Mouse (Mus musculus) c-Kit-positive CD71-negative TER-119-negative erythroid progenitor cells, embryonic 14.5 days (primary cell): ENCODE results near the gene Slc25a39.
A peak's percentile ranks its signal among the peaks of the same experiment; 100 is the strongest.

Experiments used
- DNase-seq: peaks from one replicate; pipeline ENCODE4 v3.0.0-alpha.2; 2013; ENCODE audit warnings: low read depth

Slc25a39 gene

GRCm38 (mm10) chr11:102436471-102436790 is 28.7 kb upstream of the Slc25a39 start:
- no peak for DNase-seq

GRCm38 (mm10) chr11:102435754-102436470 is 28.2 kb upstream of the Slc25a39 start:
- DNase-seq = no peak

- DNase-seq = no peak
Observed at GRCm38 (mm10) chr11:102434816-102435705, 27.3 kb upstream of the Slc25a39 start.

- DNase-seq = peak; percentile 89
Observed at GRCm38 (mm10) chr11:102434406-102434805, 26.7 kb upstream of the Slc25a39 start.

GRCm38 (mm10) chr11:102433866-102434265 is 26.1 kb upstream of the Slc25a39 start:
- no peak for DNase-seq

- no peak for DNase-seq
Observed at GRCm38 (mm10) chr11:102432896-102433295, 25.1 kb upstream of the Slc25a39 start.

GRCm38 (mm10) chr11:102432115-102432843 is 24.5 kb upstream of the Slc25a39 start:
- no peak for DNase-seq

GRCm38 (mm10) chr11:102431728-102432114 is 24.0 kb upstream of the Slc25a39 start:
- no peak for DNase-seq

GRCm38 (mm10) chr11:102431018-102431645 is 23.4 kb upstream of the Slc25a39 start:
- peak; percentile 83 for DNase-seq

- DNase-seq = peak; percentile 64
Observed at GRCm38 (mm10) chr11:102430121-102431017, 22.6 kb upstream of the Slc25a39 start, which contains the start of gene Grn. Gene Grn (plus strand): TSS chr11:102430315.

GRCm38 (mm10) chr11:102429551-102429950 is 21.8 kb upstream of the Slc25a39 start:
- DNase-seq = no peak

GRCm38 (mm10) chr11:102428981-102429540 is 21.3 kb upstream of the Slc25a39 start:
- DNase-seq = no peak

GRCm38 (mm10) chr11:102425555-102426316 is 18.0 kb upstream of the Slc25a39 start:
- no peak for DNase-seq

GRCm38 (mm10) chr11:102424666-102425065 is 16.9 kb upstream of the Slc25a39 start:
- DNase-seq = no peak

- no peak for DNase-seq
Observed at GRCm38 (mm10) chr11:102421559-102421958, 13.8 kb upstream of the Slc25a39 start.

- no peak for DNase-seq
Observed at GRCm38 (mm10) chr11:102418887-102419286, 11.1 kb upstream of the Slc25a39 start.

GRCm38 (mm10) chr11:102417160-102417559 is 9.4 kb upstream of the Slc25a39 start:
- DNase-seq = no peak

- DNase-seq = no peak
Observed at GRCm38 (mm10) chr11:102415034-102415802, 7.5 kb upstream of the Slc25a39 start.

- no peak for DNase-seq
Observed at GRCm38 (mm10) chr11:102413059-102413458, 5.3 kb upstream of the Slc25a39 start.
